Mouse (Mus musculus) activated CD4-positive, CD25-positive, alpha-beta regulatory T cell, adult 4 months (primary cell): ENCODE data around the gene Xntrpc. TPM values are rescaled to one million over a fixed set of nuclear protein-coding genes. Genes with fewer than 3 reads are reported as not detected.

Experiments
- ATAC-seq: one replicate; pipeline ENCODE4 v1.8.0; 2017
- polyA plus RNA-seq, 2 experiments: library from polyadenylated mRNA; unstranded; fragments of 100-300 nt; shearing (Covaris generic); gene quantifications; one replicate each; pipeline ENCODE4 v1.2.1; 2017

Gene Xntrpc
- polyA plus RNA-seq, 2 experiments from 2014 or later: 0.83 TPM; not detected in 1

- ATAC-seq: no peak
These were observed 17.3 kb downstream of the Xntrpc start, which contains the start of gene Trpc2 for GRCm38 (mm10) chr7:102082816-102083215. Trpc2 (plus strand) TSS chr7:102083116.

GRCm38 (mm10) chr7:102084041-102084696, 18.7 kb downstream of the Xntrpc start:
- no peak for ATAC-seq

GRCm38 (mm10) chr7:102087336-102087735, 21.8 kb downstream of the Xntrpc start:
- no peak for ATAC-seq

GRCm38 (mm10) chr7:102099760-102100661, 34.5 kb downstream of the Xntrpc start:
- ATAC-seq: peak; percentile 89

GRCm38 (mm10) chr7:102100868-102101267, 35.4 kb downstream of the Xntrpc start:
- ATAC-seq: no peak

GRCm38 (mm10) chr7:102101487-102101886, 36.0 kb downstream of the Xntrpc start, which contains the start of gene Art1:
Art1 (plus strand) TSS chr7:102101743.
- ATAC-seq: no peak

GRCm38 (mm10) chr7:102102241-102102640, 36.7 kb downstream of the Xntrpc start:
- no peak for ATAC-seq

GRCm38 (mm10) chr7:102102696-102103095, 37.2 kb downstream of the Xntrpc start:
- ATAC-seq: no peak

- ATAC-seq: no peak
These were observed 38.0 kb downstream of the Xntrpc start for GRCm38 (mm10) chr7:102103555-102103954.

- ATAC-seq: no peak
These were observed 38.6 kb downstream of the Xntrpc start for GRCm38 (mm10) chr7:102104126-102104525.

GRCm38 (mm10) chr7:102106700-102107141, 41.2 kb downstream of the Xntrpc start:
- no peak for ATAC-seq

GRCm38 (mm10) chr7:102108206-102108605, 42.7 kb downstream of the Xntrpc start:
- no peak for ATAC-seq

GRCm38 (mm10) chr7:102109171-102109570, 43.7 kb downstream of the Xntrpc start, which contains the start of gene Art5:
Art5 (minus strand) TSS chr7:102109489.
- no peak for ATAC-seq

- no peak for ATAC-seq
These were observed 44.2 kb downstream of the Xntrpc start for GRCm38 (mm10) chr7:102109746-102110145.

GRCm38 (mm10) chr7:102113151-102113729, 47.7 kb downstream of the Xntrpc start:
- no peak for ATAC-seq

GRCm38 (mm10) chr7:102116579-102117331, 51.2 kb downstream of the Xntrpc start, which contains the start of gene Chrna10:
Chrna10 (minus strand) TSS chr7:102116828.
- ATAC-seq: no peak

GRCm38 (mm10) chr7:102117382-102117781, 51.9 kb downstream of the Xntrpc start:
- no peak for ATAC-seq

- ATAC-seq: no peak
These were observed 54.8 kb downstream of the Xntrpc start for GRCm38 (mm10) chr7:102120326-102120725.

GRCm38 (mm10) chr7:102132395-102132794, 66.9 kb downstream of the Xntrpc start:
- ATAC-seq: no peak

- no peak for ATAC-seq
These were observed 72.0 kb downstream of the Xntrpc start for GRCm38 (mm10) chr7:102137464-102137863.

- no peak for ATAC-seq
These were observed 72.4 kb downstream of the Xntrpc start for GRCm38 (mm10) chr7:102137898-102138297.
